Mouse (Mus musculus) gastrocnemius, postnatal 14 days (tissue): ENCODE measurements around the gene Cs. TPM values are rescaled to one million over a fixed set of nuclear protein-coding genes. Genes with fewer than 3 reads are reported as not detected.
A peak's percentile ranks its signal among the peaks of the same experiment; 100 is the strongest.

Experiments
- DNase-seq: peaks from one replicate; pipeline ENCODE4 v3.0.0; 2021; ENCODE audit warnings: mixed read lengths
- intact Hi-C: fragments of 180-260 bp; cut with DNase I; formaldehyde crosslinking; loops from one replicate; pipeline ENCODE4 v1.15.1; 2025; ENCODE audit warnings: low total_unique reads
- microRNA-seq, 2 experiments: library from miRNA; unstranded; fragments of <30 nt; microRNA quantifications; one replicate each; pipeline ENCODE4 v1.2.0; 2021
- total RNA-seq, 2 experiments: library from RNA; stranded (reverse); gene quantifications; 2 replicates each; pipeline ENCODE4 v1.2.3; 2021

The Cs gene
- total RNA-seq, 2 experiments from 2014 or later = 571 to 668 TPM

GRCm38 (mm10) chr10:128400338-128400737 is 62.8 kb downstream of the Cs start:
- intact Hi-C loops = no loop called here
- DNase-seq = no peak

GRCm38 (mm10) chr10:128401056-128401455 is 63.5 kb downstream of the Cs start, which contains the start of gene Slc39a5:
Slc39a5 (minus strand) TSS chr10:128401229.
- intact Hi-C loops = no loop called here
- no peak for DNase-seq

GRCm38 (mm10) chr10:128401638-128402037 is 64.1 kb downstream of the Cs start:
- intact Hi-C loops = no loop called here
- no peak for DNase-seq

GRCm38 (mm10) chr10:128403931-128404330 is 66.4 kb downstream of the Cs start:
- no peak for DNase-seq
- intact Hi-C loops = no loop called here

- intact Hi-C loops = loop anchor here (2.0 kb wide), 1 partner anchor 46 kb away; no protein-coding TSS in a partner anchor
- no peak for DNase-seq
Measured at GRCm38 (mm10) chr10:128408591-128409535, 71.3 kb downstream of the Cs start.

GRCm38 (mm10) chr10:128409692-128410559 is 72.4 kb downstream of the Cs start:
- intact Hi-C loops = loop anchor here (2.0 kb wide), 1 partner anchor 45 kb away; no protein-coding TSS in a partner anchor
- peak; percentile 97 for DNase-seq

- no peak for DNase-seq
- intact Hi-C loops = no loop called here
Measured at GRCm38 (mm10) chr10:128410560-128410845, 73.0 kb downstream of the Cs start.

GRCm38 (mm10) chr10:128411211-128412054 is 73.9 kb downstream of the Cs start, which contains the start of the genes Nabp2 and Rnf41:
Nabp2 (minus strand) TSS chr10:128411492.
Rnf41 (plus strand) TSS chr10:128411657.
- intact Hi-C loops = no loop called here

GRCm38 (mm10) chr10:128412055-128412381 is 74.5 kb downstream of the Cs start:
- no peak for DNase-seq
- intact Hi-C loops = no loop called here

More at GRCm38 (mm10) chr10:128411211-128412054, 73.9 kb downstream of the Cs start, which contains the start of the genes Nabp2 and Rnf41:
- peak; percentile 96 for DNase-seq

Small RNA genes within 50 kb of the gene (microRNA-seq; reads per million reads assigned to microRNA genes)
- 0 reads per million in 2 experiments for gene Gm25361
- gene Gm26308 = 0 reads per million in 2 experiments
- 0 to 0.32 reads per million in 2 experiments for gene Mir6914
- gene Mir6915 = 0 to 1.3 reads per million in 2 experiments

Other genes with a start within 250 kb of the Cs start
- gene Baz2a, start 246.2 kb upstream of the Cs start, total RNA-seq = 10 to 100 TPM; 15.2 to 15.6 TPM
- 10 to 100 TPM; 55.2 to 57.9 TPM for gene Rbms2, start 157.4 kb upstream of the Cs start, total RNA-seq
- gene Gls2, start 143.3 kb upstream of the Cs start, total RNA-seq = 1 to 10 TPM in 1 of 2 experiments, under 1 TPM in 1; 0.88 to 1.1 TPM
- 10 to 100 TPM; 39.3 to 40.6 TPM for gene Spryd4, start 125.9 kb upstream of the Cs start, total RNA-seq
- gene Mip, start 111.9 kb upstream of the Cs start, total RNA-seq = not detected
- 1 to 10 TPM; 3.9 to 5.1 TPM for gene Timeless, start 105.7 kb upstream of the Cs start, total RNA-seq
- gene Apon, start 83.6 kb upstream of the Cs start, total RNA-seq = not detected
- gene Apof, start 69.1 kb upstream of the Cs start, total RNA-seq = not detected
- 1 to 10 TPM; 3.6 to 4.5 TPM for gene Stat2, start 67.2 kb upstream of the Cs start, total RNA-seq
- not detected for gene Il23a, start 39.0 kb upstream of the Cs start, total RNA-seq
- gene Pan2, start 34.4 kb upstream of the Cs start, total RNA-seq = 1 to 10 TPM; 7.4 to 8.2 TPM
- 10 to 100 TPM; 47.2 to 55.8 TPM for gene Cnpy2, start 15.3 kb upstream of the Cs start, total RNA-seq
- 100 to 1,000 TPM; 257 to 331 TPM for gene Coq10a, start 31.3 kb downstream of the Cs start, total RNA-seq
- 10 to 100 TPM; 53.7 to 54.8 TPM for gene Ankrd52, start 39.4 kb downstream of the Cs start, total RNA-seq
- gene Slc39a5, start 63.5 kb downstream of the Cs start, total RNA-seq = not detected
- gene Nabp2, start 73.8 kb downstream of the Cs start, total RNA-seq = 10 to 100 TPM; 48.2 to 51.8 TPM
- 10 to 100 TPM; 12.9 to 13.0 TPM for gene Rnf41, start 73.9 kb downstream of the Cs start, total RNA-seq
- 10 to 100 TPM; 43.4 to 44.6 TPM for gene Smarcc2, start 121.5 kb downstream of the Cs start, total RNA-seq
- 100 to 1,000 TPM; 214 to 276 TPM for gene Myl6, start 156.4 kb downstream of the Cs start, total RNA-seq
- 100 to 1,000 TPM in 1 of 2 experiments, 10 to 100 TPM in 1; 54.6 to 180 TPM for gene Myl6b, start 161.0 kb downstream of the Cs start, total RNA-seq
- gene Esyt1, start 188.1 kb downstream of the Cs start, total RNA-seq = 10 to 100 TPM; 21.6 to 24.0 TPM
- gene Zc3h10, start 210.0 kb downstream of the Cs start, total RNA-seq = 1 to 10 TPM; 5.0 to 6.4 TPM
- 1,000 to 10,000 TPM; 1,413 to 1,625 TPM for gene Rpl41, start 211.6 kb downstream of the Cs start, total RNA-seq
- 10 to 100 TPM; 50.2 to 54.0 TPM for gene Pa2g4, start 228.3 kb downstream of the Cs start, total RNA-seq